Mouse (Mus musculus): ENCODE data around the gene Trim27.

Trim27 gene

DNA sequence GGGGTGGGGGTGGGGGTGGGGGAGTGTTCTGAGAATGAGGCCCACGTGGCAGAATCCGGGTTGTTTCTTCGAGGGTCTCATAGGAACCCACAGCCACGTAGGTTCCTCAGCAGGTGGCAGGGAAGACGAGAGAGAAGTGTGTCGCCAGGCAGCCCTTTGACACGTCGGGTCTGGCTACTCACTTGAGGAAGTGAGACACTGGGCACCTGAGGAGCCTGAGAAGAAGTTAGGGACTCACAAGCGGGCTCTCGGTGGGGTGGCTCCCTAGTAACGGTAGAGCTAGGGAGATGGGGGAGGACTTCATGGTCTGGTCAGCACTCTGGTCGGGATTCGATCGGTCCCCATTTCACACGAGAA lies at the start of gene Trim27:
Gene Trim27, plus strand, starts transcription at position 79 of the 357 bp plus-strand sequence.
- no peak for DNase-seq (ENCODE audit: low spot score in 2 of 2)

GRCm38 (mm10) chr13:21142421-21142820 lies 36.8 kb upstream of the Trim27 start:
- no peak for DNase-seq (ENCODE audit: low spot score in 2 of 2)

DNA sequence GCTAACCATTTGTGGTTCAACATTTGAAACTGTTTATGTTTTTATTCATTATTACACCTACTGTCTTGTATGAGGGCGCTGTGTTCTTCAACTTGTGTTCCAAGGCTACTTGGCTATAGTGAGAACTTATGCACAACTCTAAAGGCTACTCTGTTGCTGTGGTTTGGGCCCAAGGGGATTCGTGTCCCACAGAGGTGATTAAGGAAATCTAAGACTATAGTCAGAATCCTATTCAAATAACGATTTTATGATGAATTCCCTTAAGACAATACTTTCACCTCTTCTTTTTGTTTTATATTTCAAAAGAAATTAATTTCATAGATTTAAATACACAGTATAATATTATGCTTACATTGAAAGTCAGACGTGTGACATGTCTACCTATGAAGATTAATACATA lies 33.5 kb upstream of the Trim27 start, which contains the start of gene Olfr1368:
Gene Olfr1368, minus strand, starts transcription at position 101 of the 400 bp plus-strand sequence.
- no peak for DNase-seq (ENCODE audit: low spot score in 2 of 2)

GRCm38 (mm10) chr13:21155888-21156287 lies 23.4 kb upstream of the Trim27 start:
- no peak for DNase-seq (ENCODE audit: low spot score in 2 of 2)

DNA sequence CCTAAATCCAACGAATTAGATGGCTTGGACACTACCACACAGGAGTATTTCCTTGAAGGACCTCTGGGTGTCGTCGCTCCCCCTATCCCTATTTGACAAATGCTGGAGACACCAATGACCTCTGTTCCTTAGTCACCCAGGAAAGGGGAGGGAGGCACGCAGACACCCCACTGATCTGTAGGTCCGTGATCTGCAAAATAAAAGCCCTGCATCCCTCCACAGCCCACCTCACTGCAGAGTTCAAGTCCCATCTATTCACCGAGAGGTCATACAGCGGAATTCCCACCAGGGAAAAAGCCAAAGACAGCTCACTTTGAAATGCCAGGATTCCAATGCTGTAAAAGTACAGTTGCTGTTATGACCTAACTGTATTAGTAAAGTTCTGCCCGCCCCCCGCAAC lies 21.2 kb upstream of the Trim27 start:
- DNase-seq (ENCODE audit: low spot score in 2 of 2): no peak

- DNase-seq (ENCODE audit: low spot score in 2 of 2): peak; percentile 80 to 86
Observed at GRCm38 (mm10) chr13:21158785-21159474, 20.3 kb upstream of the Trim27 start.

GRCm38 (mm10) chr13:21159475-21159819 lies 19.8 kb upstream of the Trim27 start:
- no peak for DNase-seq (ENCODE audit: low spot score in 2 of 2)

DNA sequence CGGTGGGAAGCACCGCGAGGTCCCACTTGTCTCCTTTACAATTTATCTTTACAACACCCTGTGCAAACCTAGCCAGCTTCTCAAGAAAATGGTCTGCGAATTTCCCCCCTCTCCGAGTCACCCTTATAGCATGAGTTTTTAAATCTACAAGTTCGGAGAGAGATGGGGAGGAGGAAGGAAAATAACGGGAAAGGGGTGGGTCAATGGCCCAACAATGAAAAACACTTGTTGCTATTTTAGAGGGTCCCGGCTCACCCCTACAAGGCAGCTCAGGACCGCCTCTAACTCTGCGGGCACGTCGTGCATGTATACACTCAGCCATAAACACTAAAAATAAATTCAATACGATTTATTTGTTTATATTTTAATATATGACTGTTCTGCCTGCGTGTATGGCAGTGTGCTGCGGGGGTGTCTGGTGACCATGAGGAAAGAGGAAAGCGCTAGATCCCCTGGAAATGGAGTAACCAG lies 19.2 kb upstream of the Trim27 start:
- DNase-seq (ENCODE audit: low spot score in 2 of 2): no peak

DNA sequence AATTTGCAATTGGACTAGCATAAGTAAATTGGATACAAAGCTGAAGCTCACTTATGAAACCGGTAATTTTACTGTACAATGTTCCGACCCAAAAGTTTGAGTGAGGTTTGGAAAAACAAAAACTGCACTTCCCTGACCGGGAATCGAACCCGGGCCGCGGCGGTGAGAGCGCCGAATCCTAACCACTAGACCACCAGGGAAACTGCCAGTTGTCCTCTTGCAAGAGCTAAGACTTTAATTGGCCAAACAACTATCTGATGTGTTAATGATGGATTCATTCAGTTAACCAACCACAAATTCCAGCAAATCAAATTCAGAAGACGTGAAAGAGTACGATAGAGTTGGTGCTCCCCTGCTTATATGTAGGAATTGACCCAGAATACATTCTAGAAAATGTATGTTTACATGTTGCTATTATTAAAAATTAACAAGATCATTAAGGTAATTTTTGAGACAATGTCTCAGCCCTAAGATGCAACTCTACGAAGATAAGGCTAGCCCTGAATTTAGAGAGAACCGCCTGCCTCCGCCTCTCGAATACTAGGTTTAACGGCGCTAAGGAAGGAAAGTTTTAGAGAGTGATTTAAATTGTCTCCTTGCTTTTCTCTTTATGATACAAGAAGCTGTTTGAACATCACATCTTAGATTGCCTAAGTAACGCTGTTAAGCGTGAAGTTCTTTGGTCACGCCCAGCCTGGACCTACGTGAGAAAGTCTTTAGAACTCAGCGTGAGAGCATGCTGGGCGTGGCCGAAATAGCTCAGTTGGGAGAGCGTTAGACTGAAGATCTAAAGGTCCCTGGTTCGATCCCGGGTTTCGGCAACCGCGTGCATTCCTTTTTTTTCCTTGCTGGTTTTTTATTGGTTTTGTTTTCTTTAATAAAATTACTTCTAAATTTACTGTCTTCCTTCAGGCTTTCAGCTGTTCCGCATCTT lies 18.3 kb upstream of the Trim27 start:
- peak; percentile 91 to 93 for DNase-seq (ENCODE audit: low spot score in 2 of 2)

GRCm38 (mm10) chr13:21161591-21161990 lies 17.7 kb upstream of the Trim27 start:
- no peak for DNase-seq (ENCODE audit: low spot score in 2 of 2)

GRCm38 (mm10) chr13:21162591-21162990 lies 16.7 kb upstream of the Trim27 start:
- DNase-seq (ENCODE audit: low spot score in 2 of 2): no peak

GRCm38 (mm10) chr13:21166936-21167909 lies 12.0 kb upstream of the Trim27 start:
- peak; percentile 87 to 88 for DNase-seq (ENCODE audit: low spot score in 2 of 2)

- DNase-seq (ENCODE audit: low spot score in 2 of 2): peak; percentile 58 to 60
Observed at GRCm38 (mm10) chr13:21167910-21168300, 11.3 kb upstream of the Trim27 start.

GRCm38 (mm10) chr13:21168371-21169011 lies 10.8 kb upstream of the Trim27 start:
- DNase-seq (ENCODE audit: low spot score in 2 of 2): peak; percentile 32 to 34

- peak in 1 of 2 experiments; percentile 46 for DNase-seq (ENCODE audit: low spot score in 2 of 2)
Observed at GRCm38 (mm10) chr13:21169121-21169656, 10.1 kb upstream of the Trim27 start.

DNA sequence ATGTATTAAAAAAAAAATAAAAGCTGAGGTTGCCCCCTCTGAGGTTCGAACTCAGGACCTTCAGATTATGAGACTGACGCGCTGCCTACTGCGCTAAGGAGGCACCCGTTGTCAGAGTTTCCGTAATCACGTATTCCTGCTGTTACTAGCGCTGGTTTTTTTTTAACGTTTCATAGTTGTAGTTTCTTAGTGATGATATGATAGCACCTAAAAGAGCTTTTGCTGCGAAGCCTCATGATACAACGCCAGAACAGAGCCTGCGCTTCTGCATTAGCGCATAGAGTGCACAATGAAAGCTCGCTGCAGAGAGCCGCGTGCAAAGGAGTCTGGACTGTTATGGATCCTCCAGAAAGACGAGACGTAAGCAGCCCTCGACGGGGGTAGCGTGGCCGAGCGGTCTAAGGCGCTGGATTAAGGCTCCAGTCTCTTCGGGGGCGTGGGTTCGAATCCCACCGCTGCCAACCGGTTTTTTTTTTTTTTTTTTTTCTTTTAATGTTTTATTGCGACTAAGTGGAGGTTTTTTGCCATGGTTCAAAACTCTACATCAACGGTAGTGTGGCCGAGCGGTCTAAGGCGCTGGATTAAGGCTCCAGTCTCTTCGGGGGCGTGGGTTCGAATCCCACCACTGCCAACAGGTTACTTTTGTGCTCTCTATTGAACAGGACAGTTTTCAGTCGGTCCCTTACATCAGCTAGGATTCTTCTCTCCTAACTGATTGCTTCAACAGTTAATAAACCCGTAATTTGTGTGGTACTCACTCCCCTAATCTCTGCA lies 9.4 kb upstream of the Trim27 start:
- DNase-seq (ENCODE audit: low spot score in 2 of 2): peak; percentile 82 to 86

DNA sequence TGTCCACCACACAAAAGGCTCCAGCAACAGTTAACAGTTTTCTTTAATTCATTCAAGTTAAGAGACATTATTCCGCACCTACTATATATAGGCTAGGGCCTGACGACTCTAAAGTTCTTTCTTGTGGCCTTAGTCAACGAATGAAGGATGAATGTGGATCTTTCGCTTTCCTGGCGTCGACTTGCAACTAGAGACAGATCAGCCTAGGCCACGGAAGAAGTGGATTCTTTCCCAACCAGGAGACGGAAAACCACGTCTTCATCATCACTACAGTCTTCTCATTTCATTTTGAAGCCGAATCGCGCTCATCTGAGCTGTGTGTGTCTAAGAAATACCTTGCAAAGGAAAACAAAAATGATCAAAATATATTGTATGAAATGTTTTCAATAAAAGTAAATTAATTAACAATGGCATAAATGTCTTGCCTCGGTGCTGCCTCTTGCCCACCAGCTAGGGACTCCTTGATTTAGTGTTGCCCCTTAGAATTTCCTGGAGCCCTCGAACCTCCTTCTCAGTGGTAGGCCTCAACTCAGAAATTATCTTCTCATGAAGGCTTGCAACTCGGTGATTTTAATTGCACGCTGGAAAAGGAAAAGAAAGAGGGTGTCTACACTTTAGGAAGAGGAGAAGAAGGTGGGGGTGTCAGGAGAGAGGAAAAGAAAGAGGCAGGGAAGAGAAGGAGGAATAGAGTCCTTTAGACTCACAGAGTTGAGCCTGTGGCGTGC lies 8.7 kb upstream of the Trim27 start:
- DNase-seq (ENCODE audit: low spot score in 2 of 2): no peak

- DNase-seq (ENCODE audit: low spot score in 2 of 2): no peak
Observed at GRCm38 (mm10) chr13:21171156-21171530, 8.1 kb upstream of the Trim27 start.

DNA sequence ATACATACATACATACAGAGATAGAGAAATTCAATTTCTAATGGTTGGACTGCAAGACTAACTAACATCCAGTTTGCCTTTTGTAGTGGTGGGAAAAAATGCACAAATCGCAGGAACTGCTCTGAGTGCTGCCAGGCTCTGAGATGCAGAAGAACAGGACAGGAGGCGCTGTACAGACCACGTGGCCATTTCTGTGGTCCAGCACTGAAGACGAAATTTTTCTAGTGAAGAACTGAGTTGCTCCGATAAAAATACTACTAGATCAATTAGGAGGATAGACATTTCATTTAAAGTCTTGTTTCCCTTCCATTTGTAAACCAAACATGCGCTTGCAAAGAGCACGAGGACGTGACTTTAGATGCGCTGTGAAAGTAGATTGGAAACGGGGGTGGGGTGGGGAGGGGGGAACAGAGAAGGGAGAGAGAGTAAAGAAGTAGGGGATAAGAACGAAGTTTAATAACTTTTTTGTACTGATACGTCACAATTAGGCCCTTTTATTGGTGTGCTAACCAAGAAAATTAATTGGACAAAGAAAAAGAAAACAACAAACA lies 7.6 kb upstream of the Trim27 start:
- DNase-seq (ENCODE audit: low spot score in 2 of 2): no peak

Measured in natural killer cell, adult 2 months (primary cell).